Mouse (Mus musculus) stomach, postnatal 0 days (tissue): ENCODE results near the gene Ank3.

Source experiments
- CTCF ChIP-seq: IDR thresholded peaks from 2 replicates; pipeline ENCODE4 v1.5.1; 2016; ENCODE audit warnings: antibody characterized with exemption, low read depth, mild to moderate bottlenecking, moderate library complexity
- EP300 ChIP-seq: optimal IDR thresholded peaks from 2 replicates; pipeline ENCODE3; 2016; ENCODE audit warnings: antibody characterized with exemption

- TF ChIP-seq EP300 (no peak), CTCF (no peak)
Measured at GRCm38 (mm10) chr10:69577729-69578061, 179.1 kb downstream of the Ank3 start.
